Mouse (Mus musculus): ENCODE measurements at regions not wholly inside any gene's neighbourhood (a gene's known extent, or its start where the extent isn't known, plus 50 kb on each side); places are given as distances from the start of the nearest gene placed in this dataset.

DNA sequence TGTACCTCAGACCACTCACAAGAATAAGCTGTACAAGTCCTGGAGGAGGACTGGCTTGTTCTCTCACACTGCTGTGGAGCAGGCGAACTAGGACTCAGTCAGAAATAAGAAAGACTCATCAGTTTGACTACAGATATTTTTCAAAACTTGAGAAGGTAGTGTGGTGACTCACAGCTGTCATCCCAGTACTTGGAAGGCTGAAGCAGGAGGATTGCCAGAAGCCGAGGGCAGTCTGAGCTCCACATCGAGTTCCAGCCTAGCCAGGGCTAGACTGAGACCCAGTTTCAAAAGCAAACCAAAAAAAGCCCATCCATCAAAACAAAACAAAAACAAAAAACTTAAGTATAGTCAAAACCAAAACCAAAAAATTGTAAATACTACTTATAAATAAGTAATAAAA, 197.8 kb upstream of the Mkln1 start:
- ATAC-seq (ENCODE audit: insufficient number of reproducible peaks, insufficient read depth, low FRiP score, low read depth): no peak
- Histone ChIP-seq H3K9ac (replicated peaks; ENCODE audit: low read depth, low read length) (no peak overlapping the region), H3K27ac (ENCODE audit: low read length) (no peak overlapping the region), H3K4me3 (ENCODE audit: low read depth, low read length) (no peak overlapping the region), H3K4me1 (ENCODE audit: control insufficient read depth, insufficient read depth, low read length) (no peaks in the 10 kb centered on the region), H3K9me3 (ENCODE audit: control insufficient read depth, low read depth, low read length) (no peaks in the 10 kb centered on the region), H3K4me2 (replicated peaks; ENCODE audit: low read depth, low read length) (no peak overlapping the region), H3K27me3 (ENCODE audit: control insufficient read depth, insufficient read depth, low read length) (no peaks in the 10 kb centered on the region), H3K36me3 (ENCODE audit: control insufficient read depth, insufficient read depth, low read length) (no peaks in the 10 kb centered on the region)
- 75% methylated on average over 3 of the region's 3 CpGs for WGBS

GRCm38 (mm10) chr6:31201375-31201972, 197.1 kb upstream of the Mkln1 start:
- ATAC-seq (ENCODE audit: insufficient number of reproducible peaks, insufficient read depth, low FRiP score, low read depth): no peak
- Histone ChIP-seq H3K27ac (ENCODE audit: low read length) (no peak overlapping the region), H3K27me3 (ENCODE audit: control insufficient read depth, insufficient read depth, low read length) (no peaks in the 10 kb centered on the region), H3K4me2 (replicated peaks; ENCODE audit: low read depth, low read length) (no peak overlapping the region), H3K36me3 (ENCODE audit: control insufficient read depth, insufficient read depth, low read length) (no peaks in the 10 kb centered on the region), H3K4me3 (ENCODE audit: low read depth, low read length) (no peak overlapping the region), H3K4me1 (ENCODE audit: control insufficient read depth, insufficient read depth, low read length) (no peaks in the 10 kb centered on the region), H3K9me3 (ENCODE audit: control insufficient read depth, low read depth, low read length) (no peaks in the 10 kb centered on the region), H3K9ac (replicated peaks; ENCODE audit: low read depth, low read length) (no peak overlapping the region)
- 82% methylated on average over 4 of the region's 4 CpGs for WGBS

DNA sequence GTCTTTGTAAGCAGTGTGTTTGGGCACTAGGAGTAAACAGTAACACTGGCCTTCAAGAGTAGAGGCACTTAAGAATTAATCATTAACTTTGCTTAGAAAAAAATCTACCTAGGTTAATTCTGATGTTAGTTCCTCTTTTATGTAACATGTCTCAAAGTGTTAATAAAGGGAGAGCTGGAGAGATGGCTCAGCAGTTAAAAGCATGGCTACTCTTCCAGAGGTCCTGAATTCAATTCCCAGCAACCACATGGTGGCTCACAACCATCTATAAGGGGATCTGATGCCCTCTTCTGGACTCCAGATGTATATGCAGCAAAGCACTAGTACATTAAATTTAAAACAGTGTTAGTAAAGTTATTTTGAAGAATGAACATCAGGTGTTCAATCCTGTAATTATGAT, 195.9 kb upstream of the Mkln1 start:
- Histone ChIP-seq H3K4me3 (ENCODE audit: low read depth, low read length) (no peak overlapping the region), H3K4me2 (replicated peaks; ENCODE audit: low read depth, low read length) (no peak overlapping the region), H3K4me1 (ENCODE audit: control insufficient read depth, insufficient read depth, low read length) (no peaks in the 10 kb centered on the region), H3K36me3 (ENCODE audit: control insufficient read depth, insufficient read depth, low read length) (no peaks in the 10 kb centered on the region), H3K9me3 (ENCODE audit: control insufficient read depth, low read depth, low read length) (no peaks in the 10 kb centered on the region), H3K9ac (replicated peaks; ENCODE audit: low read depth, low read length) (no peak overlapping the region), H3K27me3 (ENCODE audit: control insufficient read depth, insufficient read depth, low read length) (no peaks in the 10 kb centered on the region), H3K27ac (ENCODE audit: low read length) (no peak overlapping the region)
- no peak for ATAC-seq (ENCODE audit: insufficient number of reproducible peaks, insufficient read depth, low FRiP score, low read depth)

DNA sequence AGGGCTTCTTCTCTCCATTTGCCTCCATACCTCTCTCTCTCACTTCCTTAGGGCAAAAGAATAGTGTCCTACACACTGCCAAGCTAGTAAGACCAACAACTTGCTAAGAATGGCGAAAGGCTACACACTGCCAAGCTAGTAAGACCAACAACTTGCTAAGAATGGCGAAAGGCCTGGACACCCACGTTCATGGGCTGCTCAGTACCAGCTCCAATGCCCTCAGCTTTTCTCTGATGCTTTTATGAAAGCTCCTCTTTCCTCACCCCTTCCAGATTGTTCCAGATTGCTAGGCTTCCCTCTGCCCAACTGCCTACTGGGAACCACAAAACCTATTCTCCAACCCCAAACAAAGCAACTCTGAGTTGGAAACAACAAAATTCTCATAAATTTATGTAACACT, 194.1 kb upstream of the Mkln1 start:
- no peak overlapping the region for H3K4me2 ChIP-seq (replicated peaks; ENCODE audit: low read depth, low read length)
- no peak overlapping the region for H3K27ac ChIP-seq (ENCODE audit: low read length)
- ATAC-seq (ENCODE audit: insufficient number of reproducible peaks, insufficient read depth, low FRiP score, low read depth): no peak
- H3K4me3 ChIP-seq (ENCODE audit: low read depth, low read length): no peak overlapping the region
- no peaks in the 10 kb centered on the region for H3K9me3 ChIP-seq (ENCODE audit: control insufficient read depth, low read depth, low read length)
- no peaks in the 10 kb centered on the region for H3K27me3 ChIP-seq (ENCODE audit: control insufficient read depth, insufficient read depth, low read length)
- H3K9ac ChIP-seq (replicated peaks; ENCODE audit: low read depth, low read length): no peak overlapping the region
- no peaks in the 10 kb centered on the region for H3K4me1 ChIP-seq (ENCODE audit: control insufficient read depth, insufficient read depth, low read length)
- WGBS: 94% methylated on average over 3 of the region's 3 CpGs
- no peaks in the 10 kb centered on the region for H3K36me3 ChIP-seq (ENCODE audit: control insufficient read depth, insufficient read depth, low read length)

- no peaks in the 10 kb centered on the region for H3K4me1 ChIP-seq (ENCODE audit: control insufficient read depth, insufficient read depth, low read length)
- H3K9ac ChIP-seq (replicated peaks; ENCODE audit: low read depth, low read length): no peak overlapping the region
- H3K9me3 ChIP-seq (ENCODE audit: control insufficient read depth, low read depth, low read length): no peaks in the 10 kb centered on the region
- 83% methylated on average over 4 of the region's 4 CpGs for WGBS
- H3K4me3 ChIP-seq (ENCODE audit: low read depth, low read length): no peak overlapping the region
- no peaks in the 10 kb centered on the region for H3K27me3 ChIP-seq (ENCODE audit: control insufficient read depth, insufficient read depth, low read length)
- H3K27ac ChIP-seq (ENCODE audit: low read length): no peak overlapping the region
- no peak for ATAC-seq (ENCODE audit: insufficient number of reproducible peaks, insufficient read depth, low FRiP score, low read depth)
- H3K36me3 ChIP-seq (ENCODE audit: control insufficient read depth, insufficient read depth, low read length): no peaks in the 10 kb centered on the region
- no peak overlapping the region for H3K4me2 ChIP-seq (replicated peaks; ENCODE audit: low read depth, low read length)
These were observed 193.7 kb upstream of the Mkln1 start for GRCm38 (mm10) chr6:31204839-31205238.

GRCm38 (mm10) chr6:31206106-31206505, 192.4 kb upstream of the Mkln1 start:
- Histone ChIP-seq H3K4me2 (replicated peaks; ENCODE audit: low read depth, low read length) (no peak overlapping the region), H3K9ac (replicated peaks; ENCODE audit: low read depth, low read length) (no peak overlapping the region)

DNA sequence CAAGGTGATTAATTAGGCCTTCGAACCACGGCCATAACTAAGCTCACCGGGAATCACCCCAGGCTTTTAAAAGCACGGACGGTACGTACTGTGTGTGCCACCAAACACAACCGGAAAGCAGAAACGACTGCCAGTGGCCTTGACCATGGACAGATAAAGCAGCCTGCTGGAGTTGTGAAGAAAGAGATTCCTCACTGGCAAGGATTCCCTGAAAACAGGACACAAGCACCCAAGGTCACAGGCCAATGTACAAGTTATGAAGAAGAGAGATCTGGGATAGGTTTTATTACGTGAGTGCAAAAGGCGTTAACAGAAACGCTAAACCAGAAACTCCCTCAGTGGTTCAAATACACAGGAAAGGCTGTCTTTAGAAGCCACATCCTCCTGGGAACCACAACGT, 191.3 kb upstream of the Mkln1 start:
- no peaks in the 10 kb centered on the region for H3K27me3 ChIP-seq (ENCODE audit: control insufficient read depth, insufficient read depth, low read length)
- no peak overlapping the region for H3K9ac ChIP-seq (replicated peaks; ENCODE audit: low read depth, low read length)
- H3K9me3 ChIP-seq (ENCODE audit: control insufficient read depth, low read depth, low read length): no peaks in the 10 kb centered on the region
- H3K4me1 ChIP-seq (ENCODE audit: control insufficient read depth, insufficient read depth, low read length): no peaks in the 10 kb centered on the region
- 78% methylated on average over 12 of the region's 12 CpGs for WGBS
- H3K27ac ChIP-seq (ENCODE audit: low read length): no peak overlapping the region
- no peak overlapping the region for H3K4me3 ChIP-seq (ENCODE audit: low read depth, low read length)
- H3K36me3 ChIP-seq (ENCODE audit: control insufficient read depth, insufficient read depth, low read length): no peaks in the 10 kb centered on the region
- no peak for ATAC-seq (ENCODE audit: insufficient number of reproducible peaks, insufficient read depth, low FRiP score, low read depth)
- no peak overlapping the region for H3K4me2 ChIP-seq (replicated peaks; ENCODE audit: low read depth, low read length)

More at GRCm38 (mm10) chr6:31206106-31206505, 192.4 kb upstream of the Mkln1 start:
- no peaks in the 10 kb centered on the region for H3K9me3 ChIP-seq (ENCODE audit: control insufficient read depth, low read depth, low read length)
- no peak overlapping the region for H3K4me3 ChIP-seq (ENCODE audit: low read depth, low read length)
- no peaks in the 10 kb centered on the region for H3K27me3 ChIP-seq (ENCODE audit: control insufficient read depth, insufficient read depth, low read length)
- H3K4me1 ChIP-seq (ENCODE audit: control insufficient read depth, insufficient read depth, low read length): no peaks in the 10 kb centered on the region
- 76% methylated on average over 7 of the region's 7 CpGs for WGBS
- no peak for ATAC-seq (ENCODE audit: insufficient number of reproducible peaks, insufficient read depth, low FRiP score, low read depth)
- H3K27ac ChIP-seq (ENCODE audit: low read length): no peak overlapping the region
- no peaks in the 10 kb centered on the region for H3K36me3 ChIP-seq (ENCODE audit: control insufficient read depth, insufficient read depth, low read length)

DNA sequence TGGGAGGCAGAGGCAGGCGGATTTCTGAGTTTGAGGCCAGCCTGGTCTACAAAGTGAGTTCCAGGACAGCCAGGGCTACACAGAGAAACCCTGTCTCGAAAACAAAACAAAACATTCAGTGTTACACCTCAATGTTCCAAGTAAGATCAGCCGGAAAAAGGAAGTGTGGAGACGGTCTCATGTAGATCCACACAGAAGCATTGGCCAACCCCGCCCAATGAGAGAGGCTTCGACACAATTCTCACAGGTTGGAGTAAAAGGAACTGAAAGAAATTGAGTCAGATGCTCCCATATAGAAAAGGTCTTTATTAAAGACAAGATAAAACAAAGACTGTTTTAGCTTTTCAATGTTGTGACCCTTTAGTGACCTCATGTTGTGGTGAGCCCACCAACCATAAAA, 190.3 kb upstream of the Mkln1 start:
- H3K4me2 ChIP-seq (replicated peaks; ENCODE audit: low read depth, low read length): no peak overlapping the region
- H3K4me1 ChIP-seq (ENCODE audit: control insufficient read depth, insufficient read depth, low read length): no peaks in the 10 kb centered on the region
- H3K27me3 ChIP-seq (ENCODE audit: control insufficient read depth, insufficient read depth, low read length): no peaks in the 10 kb centered on the region
- no peaks in the 10 kb centered on the region for H3K36me3 ChIP-seq (ENCODE audit: control insufficient read depth, insufficient read depth, low read length)
- no peak overlapping the region for H3K4me3 ChIP-seq (ENCODE audit: low read depth, low read length)
- no peak overlapping the region for H3K9ac ChIP-seq (replicated peaks; ENCODE audit: low read depth, low read length)
- 87% methylated on average over 6 of the region's 6 CpGs for WGBS
- no peaks in the 10 kb centered on the region for H3K9me3 ChIP-seq (ENCODE audit: control insufficient read depth, low read depth, low read length)
- no peak for ATAC-seq (ENCODE audit: insufficient number of reproducible peaks, insufficient read depth, low FRiP score, low read depth)
- H3K27ac ChIP-seq (ENCODE audit: low read length): no peak overlapping the region

GRCm38 (mm10) chr6:31209411-31210139, 189.0 kb upstream of the Mkln1 start:
- no peak overlapping the region for H3K4me2 ChIP-seq (replicated peaks; ENCODE audit: low read depth, low read length)
- 72% methylated on average over 15 of the region's 15 CpGs for WGBS

More at GRCm38 (mm10) chr6:31209411-31210139, 189.0 kb upstream of the Mkln1 start:
- H3K9me3 ChIP-seq (ENCODE audit: control insufficient read depth, low read depth, low read length): no peaks in the 10 kb centered on the region
- H3K27me3 ChIP-seq (ENCODE audit: control insufficient read depth, insufficient read depth, low read length): no peaks in the 10 kb centered on the region
- no peaks in the 10 kb centered on the region for H3K36me3 ChIP-seq (ENCODE audit: control insufficient read depth, insufficient read depth, low read length)
- no peak for ATAC-seq (ENCODE audit: insufficient number of reproducible peaks, insufficient read depth, low FRiP score, low read depth)
- H3K9ac ChIP-seq (replicated peaks; ENCODE audit: low read depth, low read length): no peak overlapping the region
- no peaks in the 10 kb centered on the region for H3K4me1 ChIP-seq (ENCODE audit: control insufficient read depth, insufficient read depth, low read length)
- H3K27ac ChIP-seq (ENCODE audit: low read length): no peak overlapping the region
- no peak overlapping the region for H3K4me3 ChIP-seq (ENCODE audit: low read depth, low read length)

Data from stomach, embryonic 14.5 days (tissue).